Mouse (Mus musculus): ENCODE measurements around the gene Plekhg5.

The Plekhg5 gene

DNA sequence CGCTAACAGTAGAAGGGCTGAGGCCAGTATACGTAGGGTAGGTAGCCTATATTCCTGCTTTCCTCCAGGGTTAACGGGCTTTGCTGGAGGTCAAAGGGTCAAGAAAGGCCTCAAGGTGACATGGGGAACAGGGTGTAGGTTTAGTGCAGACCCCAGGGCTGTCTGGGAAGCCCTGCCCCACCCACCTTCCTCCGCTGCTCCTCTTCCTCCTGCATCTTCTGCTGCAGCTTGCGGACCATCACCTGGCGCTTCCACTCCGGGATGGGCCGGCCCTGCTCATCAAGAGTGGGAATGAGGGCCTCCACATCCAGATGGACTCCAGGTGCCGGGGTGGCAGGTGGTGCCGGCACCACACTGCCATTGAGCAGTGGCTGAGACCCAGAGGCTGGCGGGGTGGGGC, 55.6 kb downstream of the Plekhg5 start:
- no peak for DNase-seq

DNA sequence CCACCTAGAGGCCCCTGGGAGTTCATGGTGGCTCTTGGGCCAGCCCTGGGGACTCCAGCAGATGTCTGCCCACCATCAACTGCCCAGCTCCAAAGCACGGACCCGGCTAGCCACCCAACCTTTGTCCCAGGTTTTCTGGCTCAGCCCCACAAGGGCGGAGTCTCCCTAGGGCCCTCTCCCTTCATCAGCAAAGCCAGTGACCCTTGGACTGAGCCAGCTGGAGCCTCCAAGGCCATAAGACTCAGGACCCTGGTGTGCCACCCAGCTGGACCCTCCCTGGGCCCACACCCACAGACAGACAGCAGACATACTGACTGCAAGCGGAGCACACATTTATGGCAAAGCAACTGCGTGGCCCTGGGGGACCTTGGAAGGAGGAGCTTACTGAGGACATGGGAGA, 56.5 kb downstream of the Plekhg5 start:
- DNase-seq: no peak

DNA sequence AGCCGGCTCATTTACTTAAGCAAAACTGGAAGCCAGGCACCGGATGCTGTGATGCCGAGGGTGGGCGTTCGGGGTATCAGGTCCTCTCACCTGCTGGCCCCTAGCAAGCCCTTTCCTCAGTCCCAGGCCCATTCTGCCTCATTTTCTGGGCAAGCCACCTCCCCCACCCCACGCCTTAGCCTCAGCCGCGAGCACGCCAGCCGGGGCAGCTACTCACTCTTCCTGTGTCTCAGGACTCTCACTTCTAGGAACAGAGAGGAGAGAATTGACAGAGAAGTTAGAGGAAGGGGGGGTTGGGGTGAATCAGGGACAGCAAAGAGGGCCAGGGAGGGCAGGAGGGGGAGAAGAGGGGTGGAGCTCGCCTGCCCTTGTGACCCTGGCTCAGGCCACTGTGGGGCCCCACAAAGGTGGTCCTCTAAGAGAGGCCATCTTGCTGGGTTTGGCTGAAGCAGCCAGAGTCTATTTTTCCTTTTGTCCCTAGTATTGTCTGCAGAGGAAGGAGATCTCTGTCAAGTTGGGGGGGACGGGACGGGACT, 57.2 kb downstream of the Plekhg5 start:
- no peak for DNase-seq

DNA sequence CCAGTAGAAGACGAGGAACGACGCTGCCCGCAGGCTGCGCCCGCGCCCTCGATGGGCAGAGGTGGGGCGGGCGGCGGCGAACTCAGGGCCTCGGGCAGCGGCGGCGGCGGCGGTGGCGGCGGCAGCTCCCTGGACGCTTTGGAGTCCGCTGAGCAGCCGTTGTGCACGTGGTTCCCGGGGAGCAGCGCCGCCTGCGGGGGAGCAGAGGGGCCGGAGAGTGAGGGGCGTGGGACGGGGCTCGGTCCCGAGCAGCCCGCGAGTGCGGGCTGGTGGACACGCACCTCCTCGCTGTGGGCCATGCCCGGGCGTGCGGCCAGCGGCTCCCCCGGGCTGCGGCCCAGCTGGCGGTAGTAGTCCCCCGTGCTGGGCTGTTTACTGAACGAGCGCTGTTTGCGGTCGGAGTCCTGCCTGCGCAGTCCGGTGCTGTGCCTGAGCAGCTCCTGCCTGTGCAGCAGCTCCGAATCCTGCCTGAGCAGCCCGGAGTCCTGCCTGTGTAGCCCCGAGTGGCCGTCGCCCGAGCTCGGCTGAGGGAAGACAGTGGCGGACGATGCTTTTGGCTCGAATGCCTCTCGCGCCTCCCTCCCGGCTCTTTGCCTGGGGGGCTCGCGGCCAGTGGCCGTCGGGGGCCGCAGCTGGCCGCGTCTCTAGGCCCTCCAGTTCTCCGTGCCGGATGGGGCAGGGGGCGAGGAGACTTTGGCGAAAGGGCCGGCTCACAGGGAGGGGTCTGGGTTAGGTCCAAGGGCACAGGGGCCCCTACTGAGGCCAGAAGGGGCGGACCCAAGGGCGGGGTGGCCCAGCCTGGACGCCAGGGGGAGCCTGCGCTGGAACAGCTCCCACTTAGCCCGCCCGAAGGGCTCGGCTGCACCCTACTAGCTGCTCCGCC, 58.7 kb downstream of the Plekhg5 start:
- DNase-seq: no peak

DNA sequence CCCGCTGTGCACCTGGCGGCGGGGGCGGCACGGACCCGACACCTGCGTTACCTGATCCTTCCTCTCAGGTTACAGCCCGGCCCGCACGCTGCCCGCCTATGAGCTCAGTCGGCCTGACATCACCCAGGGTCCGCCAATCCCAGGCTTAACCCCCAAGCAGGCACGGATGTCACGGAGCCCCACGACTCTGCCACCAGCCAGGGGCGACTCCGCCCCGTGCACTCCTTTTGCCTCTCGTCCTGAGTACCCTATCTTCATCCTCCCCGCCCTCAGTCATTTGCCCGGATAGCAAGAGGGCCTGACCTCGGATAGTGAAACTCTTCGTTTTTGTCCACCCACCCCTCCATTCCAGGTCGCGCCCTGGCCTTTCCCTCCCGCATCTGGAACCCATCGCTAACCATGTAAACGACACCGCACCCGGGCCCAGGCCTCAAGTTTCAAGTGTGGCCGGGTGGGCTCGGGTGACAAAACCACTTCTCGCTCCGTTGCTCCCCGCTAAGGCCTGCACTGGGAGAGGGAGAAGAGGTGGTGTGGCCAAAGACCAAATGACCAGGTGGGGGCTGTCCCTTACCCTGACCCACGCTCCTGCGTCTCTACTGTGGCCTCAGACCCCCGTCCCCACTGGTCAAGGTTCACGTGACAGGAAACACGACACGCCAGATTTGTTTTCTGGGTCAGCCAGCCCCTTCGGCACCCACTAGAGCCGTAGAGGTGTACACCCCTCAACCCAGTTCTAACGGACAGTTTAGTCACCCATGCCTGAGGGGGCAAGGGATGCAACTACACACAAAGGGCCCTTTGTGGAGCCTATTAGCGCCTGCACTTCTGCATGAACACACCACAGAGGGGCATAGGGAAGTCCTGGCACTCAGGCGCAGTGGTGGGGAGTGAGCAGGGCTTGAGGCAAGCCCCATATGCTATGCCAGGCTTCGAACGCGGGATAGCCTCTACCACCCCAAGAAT, 59.8 kb downstream of the Plekhg5 start:
- no peak for DNase-seq

DNA sequence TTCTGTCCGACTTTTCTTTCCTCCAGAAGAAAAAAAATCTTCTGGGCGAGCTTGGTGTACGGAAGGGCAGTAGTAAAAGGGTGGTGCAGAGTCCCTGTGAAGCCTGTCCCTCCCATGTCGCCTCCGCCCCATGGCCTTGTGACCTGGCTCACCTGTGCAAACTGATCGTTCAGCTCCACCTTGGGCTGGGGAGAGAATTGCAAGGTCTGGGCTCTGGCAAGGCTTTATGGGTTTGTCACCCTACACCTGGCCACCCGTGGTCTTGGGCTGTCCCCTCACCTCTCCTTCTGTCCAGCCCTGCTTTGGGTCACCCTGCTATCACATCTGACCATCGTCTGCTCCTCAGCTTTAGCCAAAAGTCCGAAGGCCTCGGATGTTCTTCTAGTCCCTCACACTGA, 60.5 kb downstream of the Plekhg5 start:
- no peak for DNase-seq

DNA sequence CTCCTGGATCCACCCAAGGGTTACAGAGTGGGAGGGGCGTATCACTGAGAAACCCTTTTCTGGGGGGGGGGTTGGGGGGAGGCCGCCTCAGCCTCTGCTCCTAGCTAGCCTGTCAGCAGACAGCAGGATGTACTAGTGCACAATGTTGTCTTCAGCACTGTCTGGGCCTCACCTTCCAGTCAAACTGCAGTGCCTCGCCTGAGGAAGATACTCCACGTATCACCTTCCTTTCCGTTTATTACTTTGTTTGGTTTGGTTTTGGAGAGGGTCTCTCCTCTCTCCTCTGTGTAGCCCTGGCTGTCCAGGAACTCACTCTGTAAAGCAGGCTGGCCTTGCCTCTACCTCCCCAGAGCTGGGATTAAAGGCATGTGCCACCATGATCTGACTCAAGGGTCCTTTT, 60.9 kb downstream of the Plekhg5 start:
- DNase-seq: no peak

DNA sequence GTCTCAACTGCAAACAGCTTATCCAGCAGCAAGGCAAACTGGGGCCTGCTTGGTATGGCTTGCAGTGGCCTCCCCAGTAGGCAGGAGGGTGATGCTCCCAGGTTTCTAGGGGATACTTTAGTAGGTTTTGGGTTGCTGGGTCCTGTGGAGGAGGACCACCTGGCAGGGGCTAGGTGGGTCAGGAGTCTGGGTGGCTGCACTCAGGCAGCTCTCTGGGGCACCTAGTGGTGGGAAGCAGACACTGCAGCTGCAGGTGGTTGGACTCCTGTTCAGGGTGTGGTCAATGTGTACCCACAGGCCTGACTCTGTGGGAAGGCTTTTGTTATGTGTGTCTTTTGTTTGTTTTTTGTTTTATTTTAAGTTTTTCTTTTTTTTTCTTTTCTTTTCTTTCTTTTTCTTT, 62.2 kb downstream of the Plekhg5 start:
- peak; percentile 76 for DNase-seq

DNA sequence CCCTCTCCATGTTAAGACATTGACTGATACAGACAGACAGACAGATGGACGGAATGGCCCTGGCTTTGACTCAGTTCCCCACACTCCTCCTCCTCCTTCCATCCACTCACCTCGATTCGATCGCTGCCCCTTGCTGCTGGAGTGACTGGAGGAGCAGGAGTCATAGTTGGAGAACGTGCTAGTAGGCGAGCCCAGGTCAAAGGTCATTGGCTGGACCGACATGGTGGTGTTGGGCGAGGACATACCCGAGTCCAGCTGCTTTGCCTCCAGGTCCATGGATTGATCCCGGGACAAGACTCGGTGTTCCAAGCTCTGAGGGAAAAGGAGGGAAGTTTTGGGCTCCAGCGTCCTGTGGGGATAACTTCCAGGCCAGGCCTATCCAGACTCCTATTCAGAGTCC, 63.1 kb downstream of the Plekhg5 start:
- DNase-seq: no peak

DNA sequence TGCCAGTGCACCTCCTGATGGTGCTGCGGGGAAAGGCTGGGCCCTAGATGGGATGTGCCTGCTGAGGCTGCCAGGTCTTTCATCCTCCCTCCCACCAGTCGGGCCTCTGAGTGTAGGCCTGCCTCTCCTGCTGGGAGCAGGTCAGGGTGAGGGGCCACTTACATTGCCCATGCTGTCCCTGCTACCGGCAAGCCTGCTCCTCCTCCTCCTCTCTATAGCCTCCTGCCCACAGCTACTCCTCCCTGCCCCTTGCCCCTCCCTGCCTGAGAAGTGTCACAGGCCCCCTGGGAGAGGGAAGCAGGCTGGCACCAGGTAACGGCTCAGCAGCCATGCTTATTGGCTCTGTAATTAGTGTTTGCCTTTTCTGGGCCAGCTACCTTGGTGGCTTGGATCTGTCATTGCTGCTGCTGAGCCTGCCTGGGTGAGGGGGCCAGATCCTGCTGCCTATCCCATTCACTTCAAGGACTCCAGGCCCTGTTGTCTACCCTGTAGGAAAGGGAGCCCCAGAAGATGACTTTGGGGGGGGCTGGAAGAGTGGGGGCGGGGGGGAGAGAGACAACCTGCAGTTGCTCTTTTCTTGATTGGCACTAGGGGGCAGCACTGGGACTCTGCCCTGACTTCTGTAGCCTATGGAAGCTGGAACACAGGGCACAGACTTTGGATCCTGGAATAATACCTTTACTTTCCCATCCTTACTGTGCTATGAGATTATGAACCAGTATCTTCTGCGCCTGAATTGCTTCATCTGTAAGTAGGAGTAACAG, 64.0 kb downstream of the Plekhg5 start:
- DNase-seq: no peak

DNA sequence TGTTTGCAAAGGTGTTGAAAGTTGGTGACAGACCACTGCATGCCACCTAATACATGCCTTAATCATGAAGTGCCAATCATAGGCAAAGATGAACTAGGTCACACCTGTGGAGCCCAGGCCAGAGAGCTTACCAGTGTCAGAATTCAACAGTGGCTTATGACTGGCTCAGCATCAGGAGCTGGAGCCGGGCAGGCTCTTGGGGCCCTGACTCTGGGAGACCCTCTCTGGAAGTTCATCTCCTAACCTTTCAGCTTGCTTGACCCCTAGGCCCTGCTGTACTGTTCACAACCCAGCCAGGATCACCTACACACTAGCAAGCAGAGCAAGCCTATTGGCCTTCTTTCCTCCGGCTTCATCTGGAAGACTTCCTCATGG, 64.6 kb downstream of the Plekhg5 start:
- DNase-seq: no peak

DNA sequence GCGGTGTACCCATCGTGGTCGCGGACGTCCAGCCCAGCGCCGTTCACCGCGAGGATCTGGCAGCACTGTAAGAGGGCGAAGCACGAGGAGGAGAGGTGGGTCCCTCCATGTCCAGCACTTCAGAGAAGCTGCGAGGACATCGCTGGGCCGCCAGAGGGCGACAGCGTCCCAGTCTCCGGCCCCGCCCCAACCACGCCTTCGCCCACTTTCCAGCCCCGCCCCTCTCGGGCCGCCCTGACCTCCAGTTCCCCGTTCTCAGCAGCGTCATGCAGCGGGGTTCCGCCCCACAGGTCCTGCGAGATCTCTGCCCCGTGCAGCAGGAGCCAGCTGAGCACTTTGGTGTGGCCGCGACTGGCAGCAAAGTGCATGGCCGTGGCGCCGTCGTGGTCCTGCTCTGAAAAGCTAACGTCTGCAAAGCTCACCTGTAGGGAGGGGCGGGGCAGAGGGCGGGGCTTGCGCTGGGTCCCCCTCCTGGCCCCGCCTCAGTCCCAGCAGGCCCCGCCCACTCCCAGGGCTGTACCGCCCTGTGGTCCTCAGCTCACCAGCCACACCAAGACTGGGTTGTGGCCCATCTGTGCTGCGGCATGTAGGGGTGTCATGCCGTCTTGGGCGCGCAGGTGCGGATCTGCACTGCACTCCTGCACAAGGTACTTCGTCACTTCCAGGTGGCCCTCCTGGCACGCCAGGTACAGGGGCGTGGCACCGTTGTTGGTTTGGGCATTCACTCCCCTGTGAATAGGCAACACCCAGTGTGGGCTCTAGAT, 66.4 kb downstream of the Plekhg5 start:
- DNase-seq: peak; percentile 81

DNA sequence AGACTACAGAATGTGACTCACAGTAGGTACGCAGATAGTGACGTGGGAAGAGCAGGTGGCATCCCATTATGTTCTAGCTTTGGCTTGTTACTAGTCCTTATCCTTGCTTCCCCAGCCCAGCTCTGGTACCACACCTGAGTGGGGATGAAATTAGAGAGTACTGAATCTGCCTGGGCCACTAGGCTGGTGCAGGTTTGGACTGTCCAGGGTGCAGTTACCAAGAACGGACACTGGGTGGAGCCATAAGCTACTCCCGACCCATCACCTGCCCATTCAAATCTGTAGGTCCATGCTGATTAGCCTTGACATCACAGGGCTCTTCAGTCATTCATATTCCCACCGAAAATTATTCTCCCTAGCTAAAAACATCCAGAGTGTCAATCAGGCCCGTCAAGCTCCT, 68.1 kb downstream of the Plekhg5 start:
- peak; percentile 56 for DNase-seq

DNA sequence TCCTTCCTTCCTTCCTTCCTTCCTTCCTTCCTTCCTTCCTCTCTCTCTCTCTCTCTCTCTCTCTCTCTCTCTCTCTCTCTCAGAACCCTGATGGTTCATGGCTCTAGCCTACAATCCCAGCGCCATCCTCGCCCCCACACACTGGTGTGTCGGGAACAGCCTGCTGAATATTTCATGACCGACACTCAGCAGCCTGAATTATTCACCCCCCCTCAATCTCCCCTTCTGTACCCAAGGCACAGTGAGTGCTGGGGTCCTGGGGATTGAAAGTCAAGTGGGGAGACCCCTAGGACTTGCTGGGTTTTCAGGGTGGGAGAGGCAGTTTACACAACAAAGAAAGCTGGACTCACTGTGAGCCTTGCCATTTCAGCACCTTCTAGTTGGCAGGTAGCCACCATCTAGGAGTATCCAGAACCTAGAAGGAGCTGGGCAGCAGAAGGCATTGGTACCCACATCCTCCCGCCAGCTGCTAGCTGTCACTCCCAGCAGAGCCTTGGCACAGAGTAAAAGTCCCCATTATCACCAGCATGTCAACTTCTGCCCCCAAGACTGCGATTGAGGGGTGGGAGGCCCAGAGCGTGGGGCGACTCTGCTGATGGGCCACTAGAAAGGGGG, 69.3 kb downstream of the Plekhg5 start:
- DNase-seq: no peak

DNA sequence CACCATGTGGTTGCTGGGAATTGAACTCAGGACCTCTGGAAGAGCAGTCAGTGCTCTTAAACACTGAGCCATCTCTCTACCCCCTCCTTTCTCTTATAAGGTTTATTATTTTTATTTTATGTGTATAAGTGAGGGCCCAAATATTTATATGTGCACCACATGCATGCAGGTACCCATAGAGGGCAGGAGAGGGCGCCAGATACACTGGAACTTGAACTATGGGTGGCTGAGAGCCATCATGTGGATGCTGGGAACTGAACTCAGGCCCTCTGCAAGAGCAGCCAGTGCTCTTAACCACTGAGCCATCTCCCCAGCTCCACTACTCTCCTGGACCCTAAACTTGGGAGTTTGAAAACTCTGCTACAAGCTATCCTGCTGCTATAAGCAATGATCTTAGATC, 71.3 kb downstream of the Plekhg5 start:
- DNase-seq: no peak

DNA sequence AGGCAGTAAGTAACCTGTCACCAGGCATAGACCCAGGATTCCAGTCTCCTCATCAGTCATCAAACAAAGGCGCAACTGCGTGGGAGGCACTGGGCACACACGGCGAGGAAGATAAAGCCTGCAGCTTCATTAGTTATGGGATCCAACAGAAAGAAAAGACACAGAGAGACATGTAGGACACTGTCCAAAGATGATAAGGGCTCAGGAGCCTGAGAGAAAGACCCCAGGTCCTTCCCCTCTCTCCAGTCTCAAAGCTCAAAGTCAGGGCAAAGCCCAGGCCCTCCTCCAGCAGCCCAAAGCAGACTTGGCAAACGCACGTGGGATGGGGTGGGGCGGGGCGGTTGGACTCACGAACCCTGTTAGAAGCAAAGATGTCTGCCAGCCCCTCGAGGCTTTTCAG, 73.2 kb downstream of the Plekhg5 start:
- DNase-seq: no peak

DNA sequence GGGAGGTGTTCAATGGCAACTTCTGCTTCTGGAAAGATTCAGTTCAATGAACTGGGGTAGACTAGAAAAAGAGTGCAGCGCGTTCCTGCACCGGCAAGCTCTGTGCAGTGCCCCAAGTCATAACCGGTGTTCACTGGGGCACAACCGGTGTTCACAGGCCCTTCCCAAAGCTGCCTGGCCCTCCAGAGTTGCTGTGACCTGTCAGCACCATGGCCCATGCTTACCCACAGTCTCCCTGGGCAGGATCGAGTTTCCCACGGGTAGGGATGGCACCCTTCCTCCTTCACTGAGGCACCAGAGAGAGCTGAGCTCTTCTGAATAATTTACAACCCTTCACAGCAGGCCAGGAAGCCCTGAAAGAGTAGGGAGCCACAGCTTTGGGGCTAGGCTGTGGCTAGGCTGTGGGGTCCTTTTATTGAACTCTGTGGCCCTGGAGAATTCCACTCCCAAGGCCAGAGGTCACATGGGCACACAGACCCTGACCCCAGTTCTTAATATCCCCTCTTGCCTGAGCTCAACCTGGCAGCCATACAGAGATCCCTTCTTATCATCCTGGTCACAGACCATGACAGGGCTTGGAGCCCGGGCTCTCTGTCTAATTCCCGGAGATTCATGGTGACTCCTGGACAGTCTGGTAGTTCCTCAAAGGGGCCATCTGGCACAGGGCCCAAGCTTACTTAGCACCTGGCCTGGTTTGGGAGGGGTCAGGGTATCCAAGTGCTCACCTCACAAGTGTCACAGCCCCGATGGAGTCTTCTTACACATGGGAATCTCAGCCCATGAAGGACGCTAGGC, 73.9 kb downstream of the Plekhg5 start:
- DNase-seq: no peak

DNA sequence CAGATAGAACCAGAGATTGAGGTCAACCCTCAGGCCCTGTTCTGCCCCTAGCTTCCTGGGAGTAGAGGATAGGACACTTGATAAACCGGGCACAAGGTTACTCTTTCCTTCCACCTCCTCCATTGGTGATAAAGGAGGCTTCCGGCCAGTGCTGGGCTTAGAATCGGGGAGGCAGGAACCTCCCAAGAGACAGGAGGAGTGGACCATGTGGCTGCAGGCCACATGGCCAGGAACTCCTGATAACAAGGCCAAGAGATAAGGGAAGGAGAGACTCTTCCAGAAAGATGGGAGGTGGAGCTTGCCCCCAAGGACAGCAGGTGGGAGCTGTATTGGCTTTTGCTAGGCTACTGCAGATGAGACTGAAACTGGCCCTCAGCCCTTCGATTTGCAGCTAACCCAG, 78.2 kb downstream of the Plekhg5 start:
- DNase-seq: no peak

DNA sequence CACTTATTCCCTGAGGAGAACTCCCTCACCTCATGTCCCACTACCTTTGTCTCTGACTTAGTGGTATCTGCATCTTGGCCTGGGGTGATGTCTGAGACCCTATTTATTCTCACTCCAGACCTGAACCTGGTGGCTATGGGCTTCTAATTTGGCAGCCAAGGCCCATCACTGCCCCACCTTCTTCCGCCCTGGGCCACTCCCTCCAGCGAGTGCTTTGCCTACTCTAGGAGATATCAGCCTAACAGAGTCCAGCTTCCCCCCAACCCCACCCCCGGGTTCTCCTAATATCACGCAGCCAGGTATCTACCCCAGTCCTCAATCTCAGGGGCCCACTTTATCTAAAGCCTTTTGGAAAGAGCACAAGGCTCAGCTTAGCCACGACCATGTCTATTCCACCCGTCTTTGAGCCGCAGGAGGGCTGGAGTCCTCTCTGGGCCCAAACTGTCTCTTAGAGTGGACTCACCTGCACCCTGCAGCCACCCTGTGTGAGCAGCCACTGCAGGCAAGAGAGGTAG, 79.2 kb downstream of the Plekhg5 start:
- no peak for DNase-seq

DNA sequence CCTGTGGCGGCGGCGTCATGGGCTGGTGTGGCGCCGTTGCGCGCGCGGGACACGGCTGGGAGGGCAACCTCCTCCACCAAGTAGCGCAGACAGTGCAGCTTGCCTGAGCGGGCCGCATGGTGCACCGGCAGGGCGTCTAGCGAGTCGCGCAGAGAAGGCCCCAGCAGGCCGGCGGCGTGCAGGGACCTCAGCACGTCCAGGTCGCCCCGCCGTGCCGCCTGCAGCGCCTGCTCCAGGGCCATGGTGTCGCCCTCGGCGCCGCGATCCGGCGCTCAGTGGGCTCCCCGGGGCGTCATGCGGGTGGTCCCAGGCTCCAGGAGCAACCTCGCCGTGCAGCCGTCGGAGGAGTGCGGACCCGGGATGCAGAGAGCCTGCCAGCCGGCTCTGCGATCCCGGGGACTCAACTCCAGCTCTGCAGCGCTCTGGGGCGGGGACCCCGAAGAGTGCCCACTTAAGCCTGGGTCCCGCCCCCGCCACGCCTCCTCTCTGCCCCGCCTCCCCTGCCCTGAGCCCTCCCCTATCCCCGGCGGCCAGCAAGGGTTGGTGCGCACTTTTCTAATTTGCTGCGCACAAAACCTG, 79.8 kb downstream of the Plekhg5 start, which contains the start of gene Espn:
TSS of gene Espn (minus strand) at position 406 of the 579 bp plus-strand sequence.
- DNase-seq: peak; percentile 57

All from thymus, postnatal 25 days (tissue).